Mouse (Mus musculus) G1E (cell line): ENCODE data around the gene Hace1.
"Not testable (repeated sequence)": the region's sequence is repeated elsewhere in the genome, so short reads cannot be mapped to it uniquely, and the experiment has no call there.

Experiments
- CTCF ChIP-seq: IDR thresholded peaks from 2 replicates; pipeline ENCODE4 v1.5.1; 2012; ENCODE audit warnings: low read depth, low read length, inconsistent platforms, mixed read lengths
- GATA1 ChIP-seq: IDR thresholded peaks from 2 replicates; pipeline ENCODE4 v1.6.1; 2012; ENCODE audit warnings: borderline replicate concordance, low read length, inconsistent platforms, mixed read lengths
- GATA2 ChIP-seq: IDR thresholded peaks from 2 replicates; pipeline ENCODE4 v1.6.1; 2012; ENCODE audit warnings: low read depth, low read length, inconsistent platforms, borderline replicate concordance
- POLR2AphosphoS5 ChIP-seq: IDR thresholded peaks from 2 replicates; pipeline ENCODE4 v1.6.1; 2012; ENCODE audit warnings: low read depth, low read length, inconsistent platforms; ENCODE audit not compliant: insufficient replicate concordance
- TAL1 ChIP-seq: conservative IDR thresholded peaks from 2 replicates; pipeline ENCODE4 v1.6.1; 2012; ENCODE audit warnings: low read depth, low read length, inconsistent platforms, mixed read lengths

- not testable (repeated sequence) for TF ChIP-seq GATA1, CTCF, POLR2AphosphoS5, GATA2, TAL1
These were observed 40.3 kb upstream of the Hace1 start for GRCm38 (mm10) chr10:45537334-45537733.
